Mouse (Mus musculus): ENCODE measurements around the gene Slc15a3. TPM values are rescaled to one million over a fixed set of nuclear protein-coding genes. Genes with fewer than 3 reads are reported as not detected.

Slc15a3 gene
- polyA plus RNA-seq, 1 experiment from 2014 or later: 0.33 TPM

GRCm38 (mm10) chr19:10896849-10897248, 57.3 kb downstream of the Slc15a3 start:
- no peak overlapping the region for H3K27ac ChIP-seq (ENCODE audit: low read depth, low read length)
- peak overlapping the region; percentile 62 for H3K4me2 ChIP-seq (ENCODE audit: low read length)
- WGBS: 78% methylated on average over 7 of the region's 7 CpGs
- H3K27me3 ChIP-seq (replicated peaks; ENCODE audit: control insufficient read depth, insufficient read depth, low read length): no peaks in the 10 kb centered on the region
- H3K36me3 ChIP-seq (ENCODE audit: control insufficient read depth, insufficient read depth, low read length): peaks cover 37% of the 10 kb centered on the region
- no peak for ATAC-seq
- H3K9me3 ChIP-seq (ENCODE audit: control insufficient read depth, low read length): no peaks in the 10 kb centered on the region
- peaks cover 15% of the 10 kb centered on the region for H3K4me1 ChIP-seq (ENCODE audit: control insufficient read depth, insufficient read depth, low read depth, low read length)
- no peak overlapping the region; the same call in 1 of the 2 replicates for H3K9ac ChIP-seq (ENCODE audit: low read depth, low read length)
- H3K4me3 ChIP-seq (ENCODE audit: low read length): peak overlapping the region; percentile 94

- Histone ChIP-seq H3K9me3 (ENCODE audit: control insufficient read depth, low read length) (no peaks in the 10 kb centered on the region), H3K27ac (ENCODE audit: low read depth, low read length) (no peak overlapping the region), H3K36me3 (ENCODE audit: control insufficient read depth, insufficient read depth, low read length) (peaks cover 43% of the 10 kb centered on the region), H3K4me3 (ENCODE audit: low read length) (no peak overlapping the region), H3K27me3 (replicated peaks; ENCODE audit: control insufficient read depth, insufficient read depth, low read length) (no peaks in the 10 kb centered on the region), H3K9ac (ENCODE audit: low read depth, low read length) (no peak overlapping the region), H3K4me2 (ENCODE audit: low read length) (no peak overlapping the region), H3K4me1 (ENCODE audit: control insufficient read depth, insufficient read depth, low read depth, low read length) (peaks cover 15% of the 10 kb centered on the region)
- ATAC-seq: no peak
- WGBS: 92% methylated on average over 8 of the region's 8 CpGs
Measured at GRCm38 (mm10) chr19:10897491-10897890, 58.0 kb downstream of the Slc15a3 start.

DNA sequence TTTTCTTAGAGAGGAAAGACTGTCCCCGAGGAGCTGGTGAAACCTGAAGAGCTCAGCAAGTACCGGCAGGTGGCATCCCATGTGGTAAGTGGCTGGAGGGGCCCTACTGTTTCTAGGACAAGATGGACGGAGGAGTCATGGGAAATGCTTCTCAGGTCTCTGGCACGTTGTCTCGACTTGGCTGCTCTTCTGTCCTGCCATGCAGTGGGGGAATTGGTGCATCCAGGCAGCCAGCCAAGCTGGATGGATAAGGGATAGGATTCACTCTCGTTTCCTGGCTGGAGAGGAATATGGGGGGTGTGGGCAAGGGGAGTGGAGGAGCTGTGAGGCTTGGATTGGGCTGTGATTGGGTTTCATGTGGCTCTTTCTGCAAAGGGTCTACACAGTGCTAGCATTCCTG, 60.8 kb downstream of the Slc15a3 start:
- H3K4me1 ChIP-seq (ENCODE audit: control insufficient read depth, insufficient read depth, low read depth, low read length): peaks cover 15% of the 10 kb centered on the region
- no peak overlapping the region for H3K4me2 ChIP-seq (ENCODE audit: low read length)
- no peak overlapping the region for H3K27ac ChIP-seq (ENCODE audit: low read depth, low read length)
- no peak overlapping the region for H3K9ac ChIP-seq (ENCODE audit: low read depth, low read length)
- 68% methylated on average over 6 of the region's 6 CpGs for WGBS
- H3K4me3 ChIP-seq (ENCODE audit: low read length): no peak overlapping the region
- peaks cover 61% of the 10 kb centered on the region for H3K36me3 ChIP-seq (ENCODE audit: control insufficient read depth, insufficient read depth, low read length)
- no peaks in the 10 kb centered on the region for H3K27me3 ChIP-seq (replicated peaks; ENCODE audit: control insufficient read depth, insufficient read depth, low read length)
- no peak for ATAC-seq
- H3K9me3 ChIP-seq (ENCODE audit: control insufficient read depth, low read length): no peaks in the 10 kb centered on the region

GRCm38 (mm10) chr19:10901046-10901445, 61.5 kb downstream of the Slc15a3 start:
- Histone ChIP-seq H3K9me3 (ENCODE audit: control insufficient read depth, low read length) (no peaks in the 10 kb centered on the region), H3K4me3 (ENCODE audit: low read length) (no peak overlapping the region), H3K4me2 (ENCODE audit: low read length) (no peak overlapping the region), H3K36me3 (ENCODE audit: control insufficient read depth, insufficient read depth, low read length) (peaks cover 69% of the 10 kb centered on the region), H3K4me1 (ENCODE audit: control insufficient read depth, insufficient read depth, low read depth, low read length) (peaks cover 13% of the 10 kb centered on the region), H3K9ac (ENCODE audit: low read depth, low read length) (no peak overlapping the region), H3K27me3 (replicated peaks; ENCODE audit: control insufficient read depth, insufficient read depth, low read length) (no peaks in the 10 kb centered on the region), H3K27ac (ENCODE audit: low read depth, low read length) (no peak overlapping the region)
- no peak for ATAC-seq
- WGBS: 93% methylated on average over 5 of the region's 5 CpGs

DNA sequence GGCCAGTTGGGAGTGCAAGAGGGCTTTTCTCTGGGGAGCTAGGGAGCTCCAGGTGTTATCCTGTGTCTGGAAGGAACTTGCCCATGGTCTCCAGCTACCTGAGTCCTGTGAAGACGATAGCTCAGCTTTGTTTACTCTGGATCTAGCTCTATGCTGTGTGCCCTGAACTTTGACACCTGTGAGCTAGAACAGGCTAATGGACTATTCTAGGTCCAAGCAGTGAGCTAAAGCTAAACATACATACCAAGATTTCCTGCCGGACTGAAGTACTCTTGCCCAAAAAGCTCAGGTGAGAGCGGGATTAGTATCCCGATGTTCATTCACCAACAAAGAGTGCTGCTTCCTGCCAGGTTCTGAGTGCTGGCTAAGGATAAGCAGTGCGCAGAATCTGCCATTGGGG, 65.0 kb downstream of the Slc15a3 start:
- WGBS: 91% methylated on average over 5 of the region's 5 CpGs
- H3K4me2 ChIP-seq (ENCODE audit: low read length): no peak overlapping the region
- H3K27ac ChIP-seq (ENCODE audit: low read depth, low read length): no peak overlapping the region
- H3K4me3 ChIP-seq (ENCODE audit: low read length): no peak overlapping the region
- no peak for ATAC-seq
- H3K9me3 ChIP-seq (ENCODE audit: control insufficient read depth, low read length): no peaks in the 10 kb centered on the region
- H3K36me3 ChIP-seq (ENCODE audit: control insufficient read depth, insufficient read depth, low read length): peaks cover 60% of the 10 kb centered on the region
- H3K9ac ChIP-seq (ENCODE audit: low read depth, low read length): no peak overlapping the region
- H3K4me1 ChIP-seq (ENCODE audit: control insufficient read depth, insufficient read depth, low read depth, low read length): no peaks in the 10 kb centered on the region
- no peaks in the 10 kb centered on the region for H3K27me3 ChIP-seq (replicated peaks; ENCODE audit: control insufficient read depth, insufficient read depth, low read length)

GRCm38 (mm10) chr19:10904927-10905727, 65.6 kb downstream of the Slc15a3 start:
- no peak overlapping the region for H3K9ac ChIP-seq (ENCODE audit: low read depth, low read length)
- peak; percentile 60 for ATAC-seq
- WGBS: 62% methylated on average over 7 of the region's 7 CpGs
- peaks cover 54% of the 10 kb centered on the region for H3K36me3 ChIP-seq (ENCODE audit: control insufficient read depth, insufficient read depth, low read length)
- H3K27ac ChIP-seq (ENCODE audit: low read depth, low read length): peak overlapping the region; percentile 20; the same call in 1 of the 2 replicates
- no peaks in the 10 kb centered on the region for H3K4me1 ChIP-seq (ENCODE audit: control insufficient read depth, insufficient read depth, low read depth, low read length)
- no peaks in the 10 kb centered on the region for H3K27me3 ChIP-seq (replicated peaks; ENCODE audit: control insufficient read depth, insufficient read depth, low read length)
- no peak overlapping the region for H3K4me2 ChIP-seq (ENCODE audit: low read length)
- H3K9me3 ChIP-seq (ENCODE audit: control insufficient read depth, low read length): no peaks in the 10 kb centered on the region
- no peak overlapping the region for H3K4me3 ChIP-seq (ENCODE audit: low read length)

- H3K9ac ChIP-seq (ENCODE audit: low read depth, low read length): no peak overlapping the region
- H3K4me2 ChIP-seq (ENCODE audit: low read length): no peak overlapping the region
- H3K27me3 ChIP-seq (replicated peaks; ENCODE audit: control insufficient read depth, insufficient read depth, low read length): no peaks in the 10 kb centered on the region
- WGBS: 85% methylated on average over 5 of the region's 5 CpGs
- H3K4me1 ChIP-seq (ENCODE audit: control insufficient read depth, insufficient read depth, low read depth, low read length): no peaks in the 10 kb centered on the region
- peak overlapping the region; percentile 20; the same call in 1 of the 2 replicates for H3K27ac ChIP-seq (ENCODE audit: low read depth, low read length)
- H3K4me3 ChIP-seq (ENCODE audit: low read length): no peak overlapping the region
- no peak for ATAC-seq
- H3K36me3 ChIP-seq (ENCODE audit: control insufficient read depth, insufficient read depth, low read length): peaks cover 48% of the 10 kb centered on the region
- no peaks in the 10 kb centered on the region for H3K9me3 ChIP-seq (ENCODE audit: control insufficient read depth, low read length)
Measured at GRCm38 (mm10) chr19:10905728-10906000, 66.1 kb downstream of the Slc15a3 start.

DNA sequence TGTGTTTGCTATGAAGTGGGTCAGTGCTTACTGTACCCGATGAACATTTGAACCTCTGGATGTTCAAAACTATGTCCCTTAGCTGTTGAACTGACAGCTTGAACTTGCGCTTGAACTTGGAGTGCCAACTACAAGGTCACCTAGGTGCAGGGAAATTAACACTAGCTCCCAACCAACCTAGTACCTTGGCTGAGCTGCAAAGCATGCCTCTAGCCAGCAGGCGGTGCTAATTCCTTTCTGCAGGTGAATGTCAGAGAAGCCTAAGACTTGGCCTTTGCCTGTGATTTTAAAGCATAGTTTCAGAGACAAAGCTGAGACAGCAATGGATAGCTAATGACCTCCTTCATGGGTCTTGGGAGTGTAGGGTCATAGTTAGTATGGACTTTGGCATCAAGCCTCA, 68.4 kb downstream of the Slc15a3 start:
- no peaks in the 10 kb centered on the region for H3K9me3 ChIP-seq (ENCODE audit: control insufficient read depth, low read length)
- H3K4me2 ChIP-seq (ENCODE audit: low read length): no peak overlapping the region
- H3K36me3 ChIP-seq (ENCODE audit: control insufficient read depth, insufficient read depth, low read length): peaks cover 27% of the 10 kb centered on the region
- H3K27ac ChIP-seq (ENCODE audit: low read depth, low read length): no peak overlapping the region
- WGBS: 59% methylated on average over 3 of the region's 3 CpGs
- H3K9ac ChIP-seq (ENCODE audit: low read depth, low read length): no peak overlapping the region
- H3K4me3 ChIP-seq (ENCODE audit: low read length): no peak overlapping the region
- peak; percentile 60 for ATAC-seq
- no peaks in the 10 kb centered on the region for H3K4me1 ChIP-seq (ENCODE audit: control insufficient read depth, insufficient read depth, low read depth, low read length)
- no peaks in the 10 kb centered on the region for H3K27me3 ChIP-seq (replicated peaks; ENCODE audit: control insufficient read depth, insufficient read depth, low read length)

Measured in hindbrain, embryonic 16.5 days (tissue).